ENCODE assay signal across 21 mouse cellular contexts in the genomic region with DNA sequence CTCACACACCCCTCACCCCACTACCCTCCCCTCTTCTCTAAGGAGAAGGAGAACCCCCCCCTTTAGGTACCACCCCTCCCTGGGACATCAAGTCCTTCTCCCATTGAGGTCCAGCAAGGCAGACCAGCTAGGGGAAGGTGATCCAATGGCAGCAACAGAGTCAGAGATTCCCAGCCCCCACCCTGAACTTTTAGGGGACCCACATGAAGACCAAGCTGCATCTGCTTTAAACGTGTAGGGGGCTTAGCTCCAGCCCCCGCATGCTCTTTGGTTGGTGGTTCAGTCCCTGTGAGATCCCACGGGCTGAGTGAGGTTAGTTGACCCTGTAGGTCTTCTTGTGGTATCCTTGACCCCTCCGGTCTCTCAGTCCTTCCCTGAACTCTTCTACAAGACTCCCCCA. TPM values are rescaled to one million over a fixed set of nuclear protein-coding genes. Genes with fewer than 3 reads are reported as not detected.
A peak's percentile ranks its signal among the peaks of the same experiment; 100 is the strongest.
DNase-seq lines count a peak whose midpoint lies in the region; ATAC-seq and TF ChIP-seq lines count a peak whose summit lies in the region.
"Had no signal": no experiment of that assay in that cellular context is flagged by ENCODE, and none has a peak within 500 bp of the region (broad histone marks: within the 10 kb centered on the region; RNA-seq: fewer than 3 reads in every experiment).

No protein-coding gene starts in this region.

- H3K27ac ChIP-seq in forebrain, embryonic 14.5 days (ENCODE audit: low read depth, low read length) = no peak overlapping the region
- no peak overlapping the region for H3K27ac ChIP-seq in forebrain, embryonic 11.5 days (ENCODE audit: low read depth, low read length)
- no peak overlapping the region for H3K27ac ChIP-seq in intestine, postnatal 0 days (ENCODE audit: low read depth, low read length)
- H3K27ac ChIP-seq in intestine, embryonic 15.5 days = no peak overlapping the region
- H3K27ac ChIP-seq in midbrain, embryonic 10.5 days (replicated peaks) = peak overlapping the region; percentile 61; the same call in 1 of the 2 replicates
- H3K27ac ChIP-seq in midbrain, postnatal 0 days (ENCODE audit: low read depth, low read length) = no peak overlapping the region
- H3K27ac ChIP-seq in limb, embryonic 10.5 days = peak overlapping the region; percentile 75
- H3K27ac ChIP-seq: forebrain, embryonic 15.5 days; neural tube, embryonic 12.5 days had no signal

- no peaks in the 10 kb centered on the region for H3K27me3 ChIP-seq in forebrain, embryonic 14.5 days (replicated peaks; ENCODE audit: control insufficient read depth, insufficient read depth, low read length)
- no peaks in the 10 kb centered on the region for H3K27me3 ChIP-seq in forebrain, embryonic 11.5 days (ENCODE audit: control insufficient read depth, insufficient read depth, low read length)
- H3K27me3 ChIP-seq in intestine, postnatal 0 days (replicated peaks; ENCODE audit: control insufficient read depth, insufficient read depth, low read length) = no peaks in the 10 kb centered on the region; the same call in 1 of the 2 replicates
- H3K27me3 ChIP-seq in intestine, embryonic 15.5 days (replicated peaks) = no peaks in the 10 kb centered on the region
- no peaks in the 10 kb centered on the region for H3K27me3 ChIP-seq in midbrain, embryonic 10.5 days (ENCODE audit: low read depth, poor library complexity, severe bottlenecking)
- no peaks in the 10 kb centered on the region for H3K27me3 ChIP-seq in midbrain, postnatal 0 days (ENCODE audit: insufficient read depth, low read length)
- H3K27me3 ChIP-seq in limb, embryonic 10.5 days (ENCODE audit: low read depth, poor library complexity, severe bottlenecking) = no peaks in the 10 kb centered on the region
- H3K27me3 ChIP-seq: forebrain, embryonic 15.5 days; neural tube, embryonic 12.5 days had no signal

- H3K9me3 ChIP-seq in forebrain, embryonic 14.5 days (replicated peaks; ENCODE audit: control insufficient read depth, low read length) = no peaks in the 10 kb centered on the region
- no peaks in the 10 kb centered on the region for H3K9me3 ChIP-seq in forebrain, embryonic 11.5 days (ENCODE audit: control insufficient read depth, low read length)
- H3K9me3 ChIP-seq in intestine, postnatal 0 days (ENCODE audit: control insufficient read depth) = no peaks in the 10 kb centered on the region
- no peaks in the 10 kb centered on the region for H3K9me3 ChIP-seq in intestine, embryonic 15.5 days
- no peaks in the 10 kb centered on the region for H3K9me3 ChIP-seq in midbrain, embryonic 10.5 days (replicated peaks)
- H3K9me3 ChIP-seq in midbrain, postnatal 0 days (ENCODE audit: low read length) = no peaks in the 10 kb centered on the region
- no peaks in the 10 kb centered on the region for H3K9me3 ChIP-seq in limb, embryonic 10.5 days (replicated peaks)
- H3K9me3 ChIP-seq: forebrain, embryonic 15.5 days; neural tube, embryonic 12.5 days had no signal

- H3K4me2 ChIP-seq in forebrain, embryonic 14.5 days (ENCODE audit: low read length) = no peak overlapping the region
- H3K4me2 ChIP-seq in forebrain, embryonic 11.5 days (ENCODE audit: low read depth, low read length, severe bottlenecking) = no peak overlapping the region
- H3K4me2 ChIP-seq in intestine, postnatal 0 days (replicated peaks; ENCODE audit: low read depth) = 0 out of 2 replicates have a peak overlapping the region, but pooled peaks have one; percentile 50
- H3K4me2 ChIP-seq in intestine, embryonic 15.5 days (replicated peaks) = no peak overlapping the region
- H3K4me2 ChIP-seq in midbrain, postnatal 0 days (ENCODE audit: low read depth, low read length, poor library complexity, severe bottlenecking) = no peak overlapping the region

- no peak for TF ChIP-seq CTCF in intestine, postnatal 0 days (IDR thresholded peaks at IDR 0.05; ENCODE audit: low read depth)
- no peak for TF ChIP-seq CTCF in midbrain, postnatal 0 days (IDR thresholded peaks at IDR 0.05)

- no peak for DNase-seq in forebrain, embryonic 14.5 days (ENCODE audit: low spot score)
- DNase-seq in forebrain, embryonic 11.5 days (ENCODE audit: low spot score) = no peak
- no peak for DNase-seq in midbrain, embryonic 10.5 days (ENCODE audit: low spot score)
- no peak for DNase-seq in midbrain, postnatal 0 days (ENCODE audit: low spot score)
- DNase-seq in limb, embryonic 10.5 days (ENCODE audit: low spot score) = no peak
- no peak for DNase-seq in ovary, adult 18-20 months (ENCODE audit: low spot score)
- DNase-seq: adrenal gland, postnatal 14 days; cerebellum, adult 11 months; cerebellum, postnatal 25 days; gastrocnemius, postnatal 25 days; heart, postnatal 4 days; layer of hippocampus, postnatal 36 days; lung, postnatal 10 days; thymus, postnatal 36 days had no signal

- peak; percentile 50; the same call in 1 of the 2 replicates for ATAC-seq in forebrain, embryonic 14.5 days
- no peak for ATAC-seq in forebrain, embryonic 11.5 days (replicated peaks; ENCODE audit: low FRiP score)
- ATAC-seq in intestine, postnatal 0 days = no peak
- ATAC-seq in intestine, embryonic 15.5 days = no peak
- no peak for ATAC-seq in midbrain, postnatal 0 days (ENCODE audit: low FRiP score)
- ATAC-seq: forebrain, embryonic 15.5 days had no signal

- WGBS in forebrain, embryonic 14.5 days = 72% methylated on average over 4 of the region's 4 CpGs
- 69% methylated on average over 4 of the region's 4 CpGs for WGBS in forebrain, embryonic 11.5 days
- 73% methylated on average over 4 of the region's 4 CpGs for WGBS in intestine, postnatal 0 days
- WGBS in intestine, embryonic 15.5 days = 67% methylated on average over 4 of the region's 4 CpGs
- 72% methylated on average over 4 of the region's 4 CpGs for WGBS in midbrain, embryonic 10.5 days
- 63% methylated on average over 4 of the region's 4 CpGs for WGBS in midbrain, postnatal 0 days
- 68% methylated on average over 4 of the region's 4 CpGs for WGBS in limb, embryonic 10.5 days

- H3K4me3 ChIP-seq in forebrain, embryonic 14.5 days (ENCODE audit: low read depth, low read length) = no peak overlapping the region
- H3K4me3 ChIP-seq in forebrain, embryonic 11.5 days (ENCODE audit: low read depth, low read length) = no peak overlapping the region
- H3K4me3 ChIP-seq in intestine, postnatal 0 days (ENCODE audit: low read depth, low read length) = no peak overlapping the region
- no peak overlapping the region for H3K4me3 ChIP-seq in intestine, embryonic 15.5 days (replicated peaks)
- no peak overlapping the region for H3K4me3 ChIP-seq in midbrain, embryonic 10.5 days
- no peak overlapping the region for H3K4me3 ChIP-seq in midbrain, postnatal 0 days (ENCODE audit: low read depth, low read length)
- H3K4me3 ChIP-seq in limb, embryonic 10.5 days = no peak overlapping the region
- H3K4me3 ChIP-seq: neural tube, embryonic 12.5 days had no signal

- no peaks in the 10 kb centered on the region for H3K4me1 ChIP-seq in forebrain, embryonic 14.5 days (ENCODE audit: control insufficient read depth, insufficient read depth, low read length)
- no peaks in the 10 kb centered on the region; the same call in 1 of the 2 replicates for H3K4me1 ChIP-seq in forebrain, embryonic 11.5 days (replicated peaks; ENCODE audit: control insufficient read depth, insufficient read depth, low read length)
- no peaks in the 10 kb centered on the region for H3K4me1 ChIP-seq in intestine, postnatal 0 days (replicated peaks; ENCODE audit: control insufficient read depth, insufficient read depth, low read length)
- H3K4me1 ChIP-seq in intestine, embryonic 15.5 days (replicated peaks) = no peaks in the 10 kb centered on the region
- H3K4me1 ChIP-seq in midbrain, embryonic 10.5 days = peaks cover 7% of the 10 kb centered on the region; the same call in 1 of the 2 replicates
- no peaks in the 10 kb centered on the region for H3K4me1 ChIP-seq in midbrain, postnatal 0 days (ENCODE audit: insufficient read depth, low read length)
- H3K4me1 ChIP-seq in limb, embryonic 10.5 days = peaks cover 12% of the 10 kb centered on the region
- H3K4me1 ChIP-seq: forebrain, embryonic 15.5 days; neural tube, embryonic 12.5 days had no signal

- H3K9ac ChIP-seq in forebrain, embryonic 14.5 days (ENCODE audit: low read length) = no peak overlapping the region
- H3K9ac ChIP-seq in forebrain, embryonic 11.5 days (ENCODE audit: low read length) = no peak overlapping the region
- H3K9ac ChIP-seq in intestine, postnatal 0 days (ENCODE audit: low read depth, low read length) = no peak overlapping the region
- H3K9ac ChIP-seq in intestine, embryonic 15.5 days = no peak overlapping the region
- H3K9ac ChIP-seq in midbrain, postnatal 0 days (replicated peaks; ENCODE audit: low read length, poor library complexity, severe bottlenecking) = no peak overlapping the region
- H3K9ac ChIP-seq: neural tube, embryonic 12.5 days had no signal

- no peaks in the 10 kb centered on the region for H3K36me3 ChIP-seq in forebrain, embryonic 14.5 days (ENCODE audit: control insufficient read depth, insufficient read depth, low read length)
- H3K36me3 ChIP-seq in forebrain, embryonic 11.5 days (ENCODE audit: control insufficient read depth, insufficient read depth, low read length) = no peaks in the 10 kb centered on the region
- H3K36me3 ChIP-seq in intestine, postnatal 0 days (ENCODE audit: control insufficient read depth, insufficient read depth) = no peaks in the 10 kb centered on the region
- H3K36me3 ChIP-seq in intestine, embryonic 15.5 days = no peaks in the 10 kb centered on the region
- no peaks in the 10 kb centered on the region for H3K36me3 ChIP-seq in midbrain, embryonic 10.5 days
- H3K36me3 ChIP-seq in midbrain, postnatal 0 days (ENCODE audit: insufficient read depth, low read length) = no peaks in the 10 kb centered on the region
- H3K36me3 ChIP-seq in limb, embryonic 10.5 days = no peaks in the 10 kb centered on the region
- H3K36me3 ChIP-seq: forebrain, embryonic 15.5 days; neural tube, embryonic 12.5 days had no signal

RNA-seq across cellular contexts. Expression of gene Klf14, which starts 24.1 kb away (rescaled TPM):
- 0.18 and 0.20 TPM in 2 replicates for polyA plus RNA-seq in forebrain, embryonic 14.5 days (2014; fragmentation: Nextera tagmentation; extraction: Ambion mirVana)
- polyA plus RNA-seq in forebrain, embryonic 11.5 days (2014; fragmentation: Nextera tagmentation; extraction: Ambion mirVana) = 0.33 and 0.35 TPM in 2 replicates
- 0.55 and 0.69 TPM in 2 replicates for polyA plus RNA-seq in intestine, postnatal 0 days (2015; fragmentation: Nextera tagmentation; extraction: Ambion mirVana)
- 2.8 and 3.4 TPM in 2 replicates for polyA plus RNA-seq in intestine, embryonic 15.5 days (2015; fragmentation: Nextera tagmentation; extraction: Ambion mirVana)
- 0.52 TPM in 2 replicates for polyA plus RNA-seq in midbrain, embryonic 10.5 days (2016; fragmentation: Nextera tagmentation; extraction: Ambion mirVana)
- 0.71 and 0.90 TPM in 2 replicates for total RNA-seq in midbrain, postnatal 0 days (2014; rRNA removed)
- polyA plus RNA-seq in midbrain, postnatal 0 days (2015; fragmentation: Nextera tagmentation; extraction: Ambion mirVana) = 0.36 and 0.67 TPM in 2 replicates
- polyA plus RNA-seq in limb, embryonic 10.5 days (2016; fragmentation: Nextera tagmentation; extraction: Ambion mirVana) = 0.73 and 1.1 TPM in 2 replicates
- total RNA-seq: CH12.LX, MEL had no signal
- polyA plus RNA-seq: small intestine, adult 2 months had no signal

Comparison
In these comparisons a context has a peak if more than half of its experiments do, and no peak if none do; other contexts are left out.
1. H3K27ac ChIP-seq: peak in midbrain, embryonic 10.5 days (single experiment) and limb, embryonic 10.5 days (single experiment); none in forebrain, embryonic 14.5 days (single experiment), forebrain, embryonic 11.5 days (single experiment), intestine, postnatal 0 days (single experiment), intestine, embryonic 15.5 days (single experiment) and midbrain, postnatal 0 days (single experiment).